Mouse (Mus musculus): Measurements from ENCODE around the gene Lrrc27. TPM values are rescaled to one million over a fixed set of nuclear protein-coding genes. Genes with fewer than 3 reads are reported as not detected.

The Lrrc27 gene
- polyA plus RNA-seq, 1 experiment from 2014 or later, result 4.7 TPM

DNA sequence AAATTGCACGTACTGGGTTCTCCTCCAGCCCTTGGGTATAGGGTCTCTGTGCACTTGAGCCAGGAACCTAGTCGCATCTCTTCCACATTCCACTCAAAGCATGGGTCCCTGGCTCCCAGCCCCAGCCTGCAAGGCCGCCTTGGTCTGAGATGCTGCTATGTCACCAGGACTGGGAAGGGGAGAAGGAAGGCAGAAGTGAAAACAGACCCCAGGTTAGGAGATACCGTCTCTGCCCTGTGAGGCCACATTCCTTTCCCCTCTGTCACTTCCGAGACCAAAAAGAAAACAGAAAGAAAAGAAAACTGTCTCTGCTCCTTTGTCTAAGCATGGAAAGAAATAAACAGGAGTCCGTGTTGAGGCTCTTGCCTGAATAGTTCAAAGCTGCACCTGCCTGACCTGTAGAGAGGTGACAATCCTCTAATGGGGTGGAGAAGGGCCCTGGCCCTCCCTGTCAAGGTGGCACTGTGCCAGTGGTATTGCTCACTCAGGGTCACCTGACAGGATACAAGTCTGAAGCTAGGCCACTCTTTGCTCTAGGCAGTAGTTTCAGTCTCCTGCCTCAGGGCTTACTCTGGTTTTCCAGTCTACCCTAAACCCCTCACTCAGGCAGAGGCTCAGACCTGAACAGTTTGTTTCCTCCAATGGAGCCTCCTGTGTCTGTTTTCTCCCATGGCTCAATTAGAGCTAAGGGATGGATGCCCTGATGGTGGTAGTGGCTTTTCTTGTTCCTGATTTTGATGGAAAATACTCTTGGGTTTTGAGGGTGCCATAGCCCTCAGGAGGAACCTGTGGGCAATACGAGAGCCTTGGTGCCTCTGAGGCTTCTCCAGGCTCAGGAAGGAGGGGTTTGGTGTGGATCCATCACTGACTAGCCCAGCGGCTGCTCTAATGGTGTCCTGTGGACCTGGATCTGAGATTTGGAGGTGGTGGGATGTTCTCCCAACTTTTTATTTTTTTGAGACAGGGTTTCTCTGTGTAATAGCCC is 54.4 kb downstream of the Lrrc27 start:
- Histone ChIP-seq H3K9ac (ENCODE audit: low read length) (no peak overlapping the region), H3K4me3 (ENCODE audit: low read depth, low read length) (no peak overlapping the region), H3K9me3 (ENCODE audit: control insufficient read depth, low read length) (no peaks in the 10 kb centered on the region), H3K4me2 (ENCODE audit: low read length) (no peak overlapping the region), H3K4me1 (replicated peaks; ENCODE audit: control insufficient read depth, insufficient read depth, low read length) (peaks cover 10% of the 10 kb centered on the region), H3K27me3 (replicated peaks; ENCODE audit: control insufficient read depth, insufficient read depth, low read length) (no peaks in the 10 kb centered on the region), H3K27ac (ENCODE audit: low read depth) (no peak overlapping the region), H3K36me3 (ENCODE audit: control insufficient read depth, insufficient read depth, low read length) (peaks cover 13% of the 10 kb centered on the region; the same call in 1 of the 2 replicates)
- 75% methylated on average over 8 of the region's 8 CpGs for WGBS
- ATAC-seq (replicated peaks; ENCODE audit: low FRiP score, low TSS enrichment, low read depth) (no peak), DNase-seq (ENCODE audit: low spot score) (no peak)

DNA sequence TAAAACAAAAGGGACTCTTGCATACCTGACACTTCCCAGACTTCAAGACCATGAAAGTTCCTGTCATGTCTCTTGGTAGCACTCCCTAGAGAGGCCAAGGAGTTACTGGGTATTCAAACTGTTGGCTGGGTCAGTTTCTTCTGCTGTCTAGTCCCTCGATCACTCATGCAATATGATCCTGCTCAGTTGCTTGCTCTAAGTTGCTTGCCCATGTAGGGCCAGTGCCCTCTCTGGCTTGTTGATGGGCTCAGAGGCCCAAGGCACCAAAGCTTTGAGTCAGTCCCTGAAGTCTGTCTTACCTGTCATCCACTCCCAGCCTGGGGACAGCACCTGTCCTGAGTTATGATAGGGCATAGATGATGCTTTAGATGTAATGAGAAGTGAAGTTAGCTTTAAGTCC is 58.0 kb downstream of the Lrrc27 start:
- Histone ChIP-seq H3K4me2 (ENCODE audit: low read length) (no peak overlapping the region), H3K4me1 (replicated peaks; ENCODE audit: control insufficient read depth, insufficient read depth, low read length) (peaks cover 28% of the 10 kb centered on the region), H3K36me3 (ENCODE audit: control insufficient read depth, insufficient read depth, low read length) (peaks cover 13% of the 10 kb centered on the region; the same call in 1 of the 2 replicates), H3K27ac (ENCODE audit: low read depth) (no peak overlapping the region), H3K27me3 (replicated peaks; ENCODE audit: control insufficient read depth, insufficient read depth, low read length) (no peaks in the 10 kb centered on the region), H3K9ac (ENCODE audit: low read length) (no peak overlapping the region), H3K9me3 (ENCODE audit: control insufficient read depth, low read length) (no peaks in the 10 kb centered on the region), H3K4me3 (ENCODE audit: low read depth, low read length) (no peak overlapping the region)
- no peak for DNase-seq (ENCODE audit: low spot score)
- ATAC-seq (replicated peaks; ENCODE audit: low FRiP score, low TSS enrichment, low read depth), result no peak
- 75% methylated on average over 1 of the region's 1 CpGs for WGBS

DNA sequence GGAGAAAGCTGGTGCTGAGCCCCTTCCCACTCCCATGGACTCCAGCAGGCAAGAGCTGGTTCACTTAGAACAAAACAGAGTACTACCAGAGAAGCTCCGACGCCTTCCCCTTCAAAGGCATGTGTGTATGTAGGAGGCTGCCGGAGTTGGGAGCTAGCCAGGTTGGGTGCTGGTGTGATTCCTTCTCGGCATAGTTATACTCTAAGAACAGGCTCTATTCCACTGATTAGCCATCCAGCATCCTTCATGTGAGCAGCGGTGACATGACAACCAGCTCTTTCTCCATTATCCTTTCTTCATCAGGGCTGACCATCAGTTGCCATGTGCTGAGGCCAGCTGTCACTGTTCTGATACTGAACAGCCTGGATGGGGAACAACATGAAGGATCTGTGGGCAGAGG is 59.1 kb downstream of the Lrrc27 start:
- no peak for DNase-seq (ENCODE audit: low spot score)
- H3K27me3 ChIP-seq (replicated peaks; ENCODE audit: control insufficient read depth, insufficient read depth, low read length), result no peaks in the 10 kb centered on the region
- H3K36me3 ChIP-seq (ENCODE audit: control insufficient read depth, insufficient read depth, low read length), result peaks cover 7% of the 10 kb centered on the region; the same call in 1 of the 2 replicates
- no peak overlapping the region for H3K4me3 ChIP-seq (ENCODE audit: low read depth, low read length)
- H3K4me2 ChIP-seq (ENCODE audit: low read length), result no peak overlapping the region
- H3K4me1 ChIP-seq (replicated peaks; ENCODE audit: control insufficient read depth, insufficient read depth, low read length), result peaks cover 28% of the 10 kb centered on the region
- WGBS, result 63% methylated on average over 5 of the region's 5 CpGs
- no peaks in the 10 kb centered on the region for H3K9me3 ChIP-seq (ENCODE audit: control insufficient read depth, low read length)
- H3K27ac ChIP-seq (ENCODE audit: low read depth), result peak overlapping the region; percentile 77
- ATAC-seq (replicated peaks; ENCODE audit: low FRiP score, low TSS enrichment, low read depth), result no peak
- no peak overlapping the region for H3K9ac ChIP-seq (ENCODE audit: low read length)

DNA sequence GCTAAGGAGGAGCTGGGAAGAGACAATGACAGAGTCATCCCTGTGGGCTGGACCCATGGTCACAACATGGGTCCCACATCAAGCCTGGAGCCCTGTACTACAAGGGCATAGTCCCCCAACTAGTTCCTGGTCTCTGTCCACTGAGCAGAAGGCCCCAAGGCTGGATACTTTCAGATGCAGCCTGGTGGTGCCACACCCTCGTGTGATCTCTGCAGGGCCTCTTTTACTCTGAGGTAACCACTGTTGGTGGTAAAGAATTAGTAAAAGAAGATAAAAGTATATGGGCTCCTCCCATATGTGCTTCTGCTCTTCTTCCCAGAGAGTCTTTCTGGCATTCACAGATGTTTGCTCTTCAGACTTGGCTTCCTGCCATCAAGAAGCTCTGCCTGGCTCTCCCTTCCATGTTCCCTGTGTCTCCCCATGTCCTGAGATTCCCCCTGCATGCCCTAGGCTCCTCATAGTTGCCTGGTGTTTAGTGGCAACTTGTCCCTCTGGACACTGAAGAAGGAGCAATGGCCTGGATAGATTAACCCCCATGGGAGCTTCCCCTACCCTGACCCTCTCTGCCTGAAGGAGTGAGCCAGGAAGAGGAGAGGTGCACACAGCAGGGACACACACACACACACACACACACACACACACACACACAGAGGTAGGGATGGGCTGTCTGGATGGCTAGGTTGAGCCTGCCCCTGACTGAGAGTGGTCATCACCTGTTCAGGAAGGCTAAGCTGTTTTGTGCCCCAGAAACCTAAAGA is 60.0 kb downstream of the Lrrc27 start:
- ATAC-seq (replicated peaks; ENCODE audit: low FRiP score, low TSS enrichment, low read depth) (peak; percentile 62), DNase-seq (ENCODE audit: low spot score) (peak; percentile 84)
- H3K27ac ChIP-seq (ENCODE audit: low read depth), result peak overlapping the region; percentile 77
- H3K27me3 ChIP-seq (replicated peaks; ENCODE audit: control insufficient read depth, insufficient read depth, low read length), result no peaks in the 10 kb centered on the region
- peak overlapping the region; percentile 9; the same call in 1 of the 2 replicates for H3K4me2 ChIP-seq (ENCODE audit: low read length)
- H3K9me3 ChIP-seq (ENCODE audit: control insufficient read depth, low read length), result no peaks in the 10 kb centered on the region
- peaks cover 28% of the 10 kb centered on the region for H3K4me1 ChIP-seq (replicated peaks; ENCODE audit: control insufficient read depth, insufficient read depth, low read length)
- H3K36me3 ChIP-seq (ENCODE audit: control insufficient read depth, insufficient read depth, low read length), result 0 out of 2 replicates have a peak, but pooled peaks cover 3% of the 10 kb centered on the region
- no peak overlapping the region for H3K4me3 ChIP-seq (ENCODE audit: low read depth, low read length)
- WGBS, result 4% methylated on average over 1 of the region's 1 CpGs
- H3K9ac ChIP-seq (ENCODE audit: low read length), result 0 out of 2 replicates have a peak overlapping the region, but pooled peaks have one; percentile 1

DNA sequence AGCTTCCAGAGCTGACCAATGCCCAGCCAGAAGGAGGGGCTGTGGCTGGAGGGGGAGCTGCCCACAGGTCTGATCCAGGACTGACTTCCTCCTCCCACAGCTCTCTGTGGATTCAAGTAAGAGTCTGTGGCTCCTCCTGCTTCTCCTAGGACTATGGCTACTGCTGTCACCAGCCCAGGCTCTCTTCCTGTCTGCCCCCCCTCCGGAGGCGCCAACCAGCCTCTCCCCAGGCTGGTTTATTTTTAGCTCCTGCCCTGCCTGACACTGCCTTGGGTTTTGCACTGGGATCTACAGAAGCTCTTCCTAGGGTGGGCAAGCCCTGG is 60.6 kb downstream of the Lrrc27 start:
- peak overlapping the region; percentile 77 for H3K27ac ChIP-seq (ENCODE audit: low read depth)
- peak; percentile 41 for ATAC-seq (replicated peaks; ENCODE audit: low FRiP score, low TSS enrichment, low read depth)
- no peak overlapping the region for H3K9ac ChIP-seq (ENCODE audit: low read length)
- H3K4me3 ChIP-seq (ENCODE audit: low read depth, low read length), result no peak overlapping the region
- H3K27me3 ChIP-seq (replicated peaks; ENCODE audit: control insufficient read depth, insufficient read depth, low read length), result no peaks in the 10 kb centered on the region
- no peak overlapping the region for H3K4me2 ChIP-seq (ENCODE audit: low read length)
- peaks cover 28% of the 10 kb centered on the region for H3K4me1 ChIP-seq (replicated peaks; ENCODE audit: control insufficient read depth, insufficient read depth, low read length)
- 0 out of 2 replicates have a peak, but pooled peaks cover under 1% of the 10 kb centered on the region for H3K36me3 ChIP-seq (ENCODE audit: control insufficient read depth, insufficient read depth, low read length)
- peak; percentile 66 for DNase-seq (ENCODE audit: low spot score)
- H3K9me3 ChIP-seq (ENCODE audit: control insufficient read depth, low read length), result no peaks in the 10 kb centered on the region
- 12% methylated on average over 2 of the region's 2 CpGs for WGBS

DNA sequence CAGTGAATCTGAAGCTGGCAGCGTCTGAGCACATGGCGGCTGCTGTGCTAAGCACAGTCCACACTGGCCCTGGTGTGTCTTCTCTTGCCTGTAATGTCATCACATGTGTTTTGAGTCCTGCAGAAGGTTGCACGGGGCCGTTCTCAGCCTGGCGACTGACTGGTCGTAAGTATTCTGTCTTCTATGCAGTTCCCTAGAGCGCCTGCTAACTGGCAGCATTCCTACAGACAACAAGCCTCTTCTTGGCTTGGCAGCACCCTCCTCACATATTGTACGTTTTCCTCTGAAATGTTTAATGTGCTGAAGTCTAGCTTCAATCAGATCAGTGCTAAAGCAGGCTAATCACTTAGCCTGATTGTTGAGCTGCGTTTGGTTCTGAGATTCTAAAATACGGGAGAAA is 62.8 kb downstream of the Lrrc27 start:
- Histone ChIP-seq H3K4me1 (replicated peaks; ENCODE audit: control insufficient read depth, insufficient read depth, low read length) (peaks cover 32% of the 10 kb centered on the region), H3K4me3 (ENCODE audit: low read depth, low read length) (no peak overlapping the region), H3K9me3 (ENCODE audit: control insufficient read depth, low read length) (no peaks in the 10 kb centered on the region), H3K9ac (ENCODE audit: low read length) (no peak overlapping the region), H3K36me3 (ENCODE audit: control insufficient read depth, insufficient read depth, low read length) (no peaks in the 10 kb centered on the region), H3K27ac (ENCODE audit: low read depth) (no peak overlapping the region), H3K27me3 (replicated peaks; ENCODE audit: control insufficient read depth, insufficient read depth, low read length) (no peaks in the 10 kb centered on the region), H3K4me2 (ENCODE audit: low read length) (no peak overlapping the region)
- 63% methylated on average over 10 of the region's 10 CpGs for WGBS
- ATAC-seq (replicated peaks; ENCODE audit: low FRiP score, low TSS enrichment, low read depth), result no peak
- DNase-seq (ENCODE audit: low spot score), result no peak

DNA sequence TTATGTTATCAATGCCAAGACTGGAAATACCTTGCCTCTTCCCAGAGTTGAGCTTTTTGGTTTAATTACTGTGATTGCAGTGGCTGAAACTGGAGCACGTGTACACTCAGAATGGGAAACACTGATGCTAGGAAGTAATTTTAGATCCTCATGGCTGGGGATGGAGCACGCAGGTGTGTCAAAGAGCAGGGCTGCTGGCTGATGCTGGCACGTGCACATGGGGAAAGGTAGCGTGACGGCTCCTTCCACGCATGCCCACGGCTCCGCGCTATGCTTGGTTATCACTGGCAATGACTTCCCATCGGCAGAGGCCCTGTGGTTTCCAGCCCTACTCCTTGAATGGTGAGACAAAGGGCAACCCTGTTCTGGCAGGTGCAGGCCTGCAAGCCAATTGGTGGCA is 63.4 kb downstream of the Lrrc27 start:
- no peak for ATAC-seq (replicated peaks; ENCODE audit: low FRiP score, low TSS enrichment, low read depth)
- H3K4me1 ChIP-seq (replicated peaks; ENCODE audit: control insufficient read depth, insufficient read depth, low read length), result peaks cover 32% of the 10 kb centered on the region
- H3K9me3 ChIP-seq (ENCODE audit: control insufficient read depth, low read length), result no peaks in the 10 kb centered on the region
- 90% methylated on average over 10 of the region's 10 CpGs for WGBS
- H3K9ac ChIP-seq (ENCODE audit: low read length), result no peak overlapping the region
- DNase-seq (ENCODE audit: low spot score), result no peak
- no peaks in the 10 kb centered on the region for H3K27me3 ChIP-seq (replicated peaks; ENCODE audit: control insufficient read depth, insufficient read depth, low read length)
- no peaks in the 10 kb centered on the region for H3K36me3 ChIP-seq (ENCODE audit: control insufficient read depth, insufficient read depth, low read length)
- H3K4me2 ChIP-seq (ENCODE audit: low read length), result no peak overlapping the region
- H3K4me3 ChIP-seq (ENCODE audit: low read depth, low read length), result no peak overlapping the region
- H3K27ac ChIP-seq (ENCODE audit: low read depth), result no peak overlapping the region

DNA sequence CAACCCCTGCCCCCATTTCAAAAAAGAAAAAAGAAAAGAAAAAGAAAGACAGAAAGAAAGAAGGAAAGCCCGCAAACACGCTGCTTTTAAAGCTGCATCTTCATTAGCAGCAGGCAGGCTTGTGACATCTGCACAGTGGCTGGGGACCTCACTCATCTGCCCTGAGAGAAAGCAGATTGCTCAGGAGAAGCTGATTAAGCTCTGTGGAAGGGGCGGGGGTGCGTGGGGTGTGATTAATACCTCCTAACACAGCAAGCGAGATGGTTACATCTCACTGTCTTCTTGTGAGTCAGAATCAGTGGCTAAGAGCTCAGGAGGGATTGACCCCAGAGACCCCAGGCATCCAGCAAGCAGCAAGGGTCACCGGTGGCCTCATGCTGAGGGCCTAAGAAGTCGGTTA is 64.7 kb downstream of the Lrrc27 start:
- Histone ChIP-seq H3K9me3 (ENCODE audit: control insufficient read depth, low read length) (no peaks in the 10 kb centered on the region), H3K9ac (ENCODE audit: low read length) (no peak overlapping the region), H3K4me2 (ENCODE audit: low read length) (no peak overlapping the region), H3K36me3 (ENCODE audit: control insufficient read depth, insufficient read depth, low read length) (no peaks in the 10 kb centered on the region), H3K27ac (ENCODE audit: low read depth) (no peak overlapping the region), H3K27me3 (replicated peaks; ENCODE audit: control insufficient read depth, insufficient read depth, low read length) (no peaks in the 10 kb centered on the region), H3K4me3 (ENCODE audit: low read depth, low read length) (no peak overlapping the region), H3K4me1 (replicated peaks; ENCODE audit: control insufficient read depth, insufficient read depth, low read length) (peaks cover 18% of the 10 kb centered on the region)
- DNase-seq (ENCODE audit: low spot score) (no peak), ATAC-seq (replicated peaks; ENCODE audit: low FRiP score, low TSS enrichment, low read depth) (no peak)
- 79% methylated on average over 7 of the region's 7 CpGs for WGBS

Measured in intestine, embryonic 14.5 days (tissue).